Mouse (Mus musculus) embryonic facial prominence, embryonic 10.5 days (tissue): ENCODE measurements at regions not wholly inside any gene's neighbourhood (a gene's known extent, or its start where the extent isn't known, plus 50 kb on each side); places are given as distances from the start of the nearest gene placed in this dataset.

Experiments used
- DNase-seq: peaks from one replicate; pipeline ENCODE4 v3.0.0-alpha.2; 2017; ENCODE audit warnings: low spot score
- H3K27ac ChIP-seq: fragments of 300-500 bp; sonication (generic); replicated peaks from 2 replicates; pipeline ENCODE4 v1.5.1; 2016; ENCODE audit warnings: mild to moderate bottlenecking
- H3K27me3 ChIP-seq: fragments of 300-500 bp; sonication (generic); replicated peaks from 2 replicates; pipeline ENCODE4 v1.6.1; 2016; ENCODE audit warnings: low read depth, mild to moderate bottlenecking; ENCODE audit not compliant: poor library complexity, severe bottlenecking
- H3K36me3 ChIP-seq: fragments of 300-500 bp; sonication (generic); replicated peaks from 2 replicates; pipeline ENCODE4 v1.6.1; 2016; ENCODE audit warnings: mild to moderate bottlenecking, moderate library complexity
- H3K4me1 ChIP-seq: fragments of 300-500 bp; sonication (generic); 2 replicates; pipeline ENCODE4 v1.6.1; 2016
- H3K4me3 ChIP-seq: fragments of 300-500 bp; sonication (generic); 2 replicates; pipeline ENCODE4 v1.5.1; 2016; ENCODE audit warnings: mild to moderate bottlenecking, moderate library complexity
- H3K9me3 ChIP-seq: fragments of 300-500 bp; sonication (generic); 2 replicates; pipeline ENCODE4 v1.6.1; 2016; ENCODE audit warnings: mild to moderate bottlenecking
- WGBS: fragments of 180-500 bp; shearing (Covaris S2); methylation state at CpG from one replicate; pipeline ENCODE4 v1.1.7; 2016; 5-methylcytosine and 5-hydroxymethylcytosine counted together

DNA sequence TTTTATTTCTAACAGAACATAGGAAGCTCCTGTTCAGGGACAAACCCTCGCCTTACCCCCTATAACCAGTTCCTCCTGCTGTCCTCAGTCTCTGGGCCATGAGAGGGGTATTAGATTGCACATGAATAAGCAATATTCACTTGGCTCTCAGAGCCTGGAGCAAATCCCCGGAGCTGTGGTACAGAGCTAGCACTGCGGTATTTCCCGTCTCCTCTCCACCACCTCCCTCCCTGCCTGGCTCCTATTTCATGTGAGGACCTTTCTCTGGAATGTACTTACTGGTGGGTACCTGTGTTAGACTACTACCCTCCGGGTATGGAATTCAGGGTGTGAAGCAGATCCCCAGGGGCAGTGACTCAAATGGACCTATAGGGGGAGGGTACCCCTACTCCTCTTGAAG, 206.9 kb upstream of the Cadm1 start:
- peak; percentile 32 for DNase-seq
- WGBS: 40% methylated on average over 5 of the region's 5 CpGs
- H3K9me3 ChIP-seq: no peaks in the 10 kb centered on the region
- no peak overlapping the region for H3K4me3 ChIP-seq
- no peaks in the 10 kb centered on the region for H3K36me3 ChIP-seq
- peaks cover 24% of the 10 kb centered on the region; the same call in 1 of the 2 replicates for H3K27me3 ChIP-seq
- peaks cover 53% of the 10 kb centered on the region for H3K4me1 ChIP-seq
- H3K27ac ChIP-seq: peak overlapping the region; percentile 35; the same call in 1 of the 2 replicates

DNA sequence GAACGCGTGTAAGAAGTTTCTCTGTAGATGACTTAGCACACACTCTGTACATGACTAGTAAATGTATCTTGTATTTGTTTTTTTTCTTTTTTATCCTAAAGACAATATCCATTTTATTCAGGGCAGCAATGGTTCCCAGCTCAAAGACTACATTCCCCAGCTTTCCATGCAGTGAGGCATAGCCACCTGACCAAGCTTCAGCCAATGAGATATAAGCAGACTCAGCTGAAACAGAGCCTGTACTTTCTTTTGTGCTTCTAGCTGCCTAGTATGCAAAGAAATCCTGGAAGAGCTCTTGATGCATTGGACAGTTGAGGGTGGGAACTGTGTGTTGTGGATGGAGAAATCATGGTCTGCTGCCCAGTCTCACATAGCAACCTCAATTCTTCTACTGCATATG, 202.4 kb upstream of the Cadm1 start:
- Histone ChIP-seq H3K4me1 (peaks cover 48% of the 10 kb centered on the region), H3K9me3 (no peaks in the 10 kb centered on the region), H3K4me3 (no peak overlapping the region), H3K27ac (no peak overlapping the region), H3K27me3 (peaks cover 17% of the 10 kb centered on the region; the same call in 1 of the 2 replicates), H3K36me3 (no peaks in the 10 kb centered on the region)
- WGBS: 97% methylated on average over 2 of the region's 2 CpGs
- no peak for DNase-seq

DNA sequence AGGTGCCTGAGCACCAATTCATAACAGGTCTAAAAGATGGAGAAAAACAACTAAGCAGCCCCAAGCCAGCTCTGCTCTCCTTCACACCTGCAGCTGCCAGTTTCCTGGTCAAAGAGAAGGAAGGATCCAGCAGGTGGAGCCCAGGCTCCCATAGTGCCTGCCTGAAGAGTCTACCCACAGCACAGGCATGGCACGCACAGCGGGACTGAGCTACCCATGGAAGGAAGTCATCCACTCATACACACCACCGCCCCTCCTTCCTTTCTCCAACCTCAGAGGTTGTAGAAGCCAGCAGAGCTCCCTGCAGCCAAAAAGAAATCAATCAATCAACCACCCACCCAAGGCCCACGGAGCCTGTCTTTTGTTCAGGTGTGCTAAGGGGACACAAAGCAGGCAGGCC, 197.0 kb upstream of the Cadm1 start:
- Histone ChIP-seq H3K36me3 (no peaks in the 10 kb centered on the region), H3K9me3 (no peaks in the 10 kb centered on the region), H3K27ac (no peak overlapping the region), H3K4me3 (no peak overlapping the region), H3K4me1 (peaks cover 38% of the 10 kb centered on the region), H3K27me3 (peaks cover 32% of the 10 kb centered on the region)
- 64% methylated on average over 4 of the region's 4 CpGs for WGBS
- DNase-seq: no peak

DNA sequence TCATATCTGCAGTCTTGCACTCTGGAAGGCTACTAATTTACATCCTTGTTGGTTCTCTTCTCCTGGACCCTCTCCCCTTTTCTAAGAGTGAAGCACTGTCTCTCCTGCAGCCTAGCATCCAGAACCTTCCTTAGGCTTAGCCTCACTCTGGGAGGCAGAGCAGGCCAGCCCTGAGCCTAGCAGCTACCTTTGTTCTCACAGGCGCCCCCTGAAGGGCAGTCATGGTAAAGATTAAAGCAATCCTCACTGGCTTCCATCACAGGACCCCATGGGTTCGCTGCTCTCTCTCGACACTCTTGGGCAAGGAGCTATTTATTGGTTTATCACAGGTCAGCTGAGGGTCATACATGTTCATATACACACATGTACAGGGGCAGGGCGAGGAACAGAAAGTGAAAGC, 191.8 kb upstream of the Cadm1 start:
- no peak overlapping the region for H3K4me3 ChIP-seq
- H3K27me3 ChIP-seq: peaks cover 37% of the 10 kb centered on the region
- H3K36me3 ChIP-seq: no peaks in the 10 kb centered on the region
- DNase-seq: no peak
- no peak overlapping the region for H3K27ac ChIP-seq
- WGBS: 59% methylated on average over 4 of the region's 4 CpGs
- peaks cover 25% of the 10 kb centered on the region for H3K4me1 ChIP-seq
- no peaks in the 10 kb centered on the region for H3K9me3 ChIP-seq

DNA sequence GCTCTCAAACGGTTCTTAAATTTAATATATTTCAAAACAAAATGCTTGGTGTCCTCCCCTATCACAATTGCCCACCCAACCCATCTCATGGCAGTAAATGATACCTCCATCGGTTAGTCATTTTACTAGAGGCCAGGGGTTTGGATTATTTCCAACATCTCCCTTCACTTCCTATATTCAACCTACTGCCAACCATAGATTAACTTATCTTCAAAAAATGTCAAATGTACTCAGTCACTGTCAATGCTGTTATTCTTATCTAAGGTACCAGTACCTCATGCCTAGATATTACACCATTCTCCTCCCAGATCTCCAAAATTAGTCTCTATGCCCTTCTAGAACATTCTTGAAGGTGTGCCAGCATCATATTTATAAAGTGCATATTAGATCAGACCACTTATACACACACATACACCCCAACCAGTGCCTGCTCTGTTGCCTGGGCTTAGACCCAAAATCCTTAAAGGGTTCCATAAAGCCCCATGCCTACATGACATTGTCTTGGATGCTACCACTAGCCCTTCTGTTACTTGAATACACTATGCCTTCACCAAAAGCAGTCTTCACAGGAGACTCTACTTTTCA, 183.4 kb upstream of the Cadm1 start:
- Histone ChIP-seq H3K9me3 (no peaks in the 10 kb centered on the region), H3K4me3 (no peak overlapping the region), H3K27me3 (peaks cover 58% of the 10 kb centered on the region), H3K36me3 (no peaks in the 10 kb centered on the region), H3K27ac (no peak overlapping the region), H3K4me1 (peaks cover 17% of the 10 kb centered on the region)
- DNase-seq: no peak
- WGBS: 84% methylated on average over 2 of the region's 2 CpGs

DNA sequence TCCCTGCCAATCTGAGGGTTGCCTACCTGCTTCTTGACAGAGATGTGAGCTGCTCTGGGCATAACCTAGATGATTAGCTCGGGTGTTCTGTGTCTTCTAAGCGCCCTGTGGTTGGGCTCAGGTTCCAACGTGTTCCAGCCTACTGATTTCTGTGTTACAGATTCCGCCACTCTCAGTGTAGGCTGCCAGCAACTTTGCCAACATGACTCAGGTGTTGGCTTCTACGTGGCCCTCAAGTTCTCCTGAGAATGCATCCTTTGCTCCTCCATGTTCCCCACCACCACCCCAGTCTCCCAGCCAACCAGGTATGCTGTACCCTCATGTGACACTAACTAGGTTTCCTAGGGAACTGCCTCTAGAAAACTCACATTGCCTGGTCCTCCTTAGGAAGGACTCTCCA, 179.7 kb upstream of the Cadm1 start:
- WGBS: 72% methylated on average over 5 of the region's 5 CpGs
- H3K36me3 ChIP-seq: no peaks in the 10 kb centered on the region

DNA sequence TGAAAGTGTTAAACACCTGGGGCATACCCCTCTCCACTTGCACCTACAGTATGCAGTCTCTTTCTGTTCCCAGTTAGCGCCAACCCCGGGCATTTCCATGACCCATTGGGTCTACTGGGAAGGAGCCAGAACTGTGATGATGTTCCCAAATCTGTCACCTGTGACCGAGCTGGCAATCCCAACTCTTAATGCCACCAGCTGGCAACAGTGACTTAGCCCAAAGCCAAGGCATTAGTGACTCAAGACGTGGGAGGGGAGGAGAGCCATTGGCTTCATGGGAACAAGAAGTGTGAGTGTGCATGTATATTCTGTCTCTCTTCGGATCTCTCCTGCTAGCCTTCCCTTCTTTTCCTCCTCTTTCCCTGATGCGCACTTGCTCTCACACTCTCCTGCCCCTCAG, 178.9 kb upstream of the Cadm1 start:
- Histone ChIP-seq H3K4me3 (no peak overlapping the region), H3K9me3 (no peaks in the 10 kb centered on the region), H3K36me3 (no peaks in the 10 kb centered on the region), H3K27me3 (peaks cover 59% of the 10 kb centered on the region), H3K4me1 (peaks cover 52% of the 10 kb centered on the region), H3K27ac (no peak overlapping the region)
- no peak for DNase-seq
- 71% methylated on average over 6 of the region's 6 CpGs for WGBS

More for the DNA sequence above, 179.7 kb upstream of the Cadm1 start:
- H3K27me3 ChIP-seq: peaks cover 60% of the 10 kb centered on the region
- H3K4me1 ChIP-seq: peaks cover 52% of the 10 kb centered on the region
- H3K27ac ChIP-seq: no peak overlapping the region
- no peaks in the 10 kb centered on the region for H3K9me3 ChIP-seq
- DNase-seq: no peak
- no peak overlapping the region for H3K4me3 ChIP-seq

DNA sequence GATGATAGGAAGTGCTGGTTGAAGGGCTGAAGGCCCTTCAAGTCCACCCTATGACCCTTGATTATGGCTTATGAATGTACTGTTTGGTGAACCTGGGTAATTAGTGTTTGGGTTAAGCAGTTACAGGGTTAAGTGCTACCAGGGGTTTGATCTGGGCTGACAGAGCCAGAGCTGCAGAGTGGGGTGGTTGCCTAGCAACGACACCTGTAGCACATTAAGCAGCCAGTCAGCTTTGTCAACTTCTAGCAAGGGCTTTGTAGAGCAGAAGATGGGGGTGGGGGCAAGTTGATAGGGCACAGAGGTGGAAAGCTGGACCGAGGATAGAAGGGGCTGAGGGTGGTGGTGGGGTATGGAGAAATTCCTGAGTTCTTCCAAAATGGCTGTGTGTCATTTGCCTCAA, 177.0 kb upstream of the Cadm1 start:
- H3K36me3 ChIP-seq: no peaks in the 10 kb centered on the region
- H3K4me1 ChIP-seq: peaks cover 56% of the 10 kb centered on the region
- peaks cover 58% of the 10 kb centered on the region for H3K27me3 ChIP-seq
- peak overlapping the region; percentile 30; the same call in 1 of the 2 replicates for H3K4me3 ChIP-seq
- 11% methylated on average over 2 of the region's 2 CpGs for WGBS
- DNase-seq: peak; percentile 87
- H3K9me3 ChIP-seq: no peaks in the 10 kb centered on the region
- peak overlapping the region; percentile 76 for H3K27ac ChIP-seq

DNA sequence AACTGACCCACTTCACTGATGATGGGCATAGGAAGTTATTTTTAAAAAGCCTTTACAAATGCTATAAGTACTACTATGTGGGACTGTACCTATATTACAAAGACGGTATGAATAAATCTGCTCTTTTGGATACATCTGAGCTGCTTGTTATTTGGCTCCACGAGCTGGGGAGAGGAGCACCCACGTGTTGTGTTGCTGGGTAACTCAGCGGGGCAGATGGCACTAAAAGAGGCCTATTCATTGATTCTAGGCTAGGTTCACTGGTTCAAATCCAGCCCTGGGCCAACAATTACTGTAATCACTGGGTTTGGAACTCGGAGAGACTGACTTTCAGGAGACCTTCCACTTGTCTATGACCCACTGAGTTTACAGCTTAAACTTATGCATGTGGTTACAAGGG, 176.0 kb upstream of the Cadm1 start:
- Histone ChIP-seq H3K4me1 (peaks cover 65% of the 10 kb centered on the region), H3K27ac (peak overlapping the region; percentile 14; the same call in 1 of the 2 replicates), H3K9me3 (no peaks in the 10 kb centered on the region), H3K36me3 (no peaks in the 10 kb centered on the region), H3K4me3 (no peak overlapping the region), H3K27me3 (peaks cover 60% of the 10 kb centered on the region)
- 76% methylated on average over 5 of the region's 5 CpGs for WGBS
- no peak for DNase-seq

DNA sequence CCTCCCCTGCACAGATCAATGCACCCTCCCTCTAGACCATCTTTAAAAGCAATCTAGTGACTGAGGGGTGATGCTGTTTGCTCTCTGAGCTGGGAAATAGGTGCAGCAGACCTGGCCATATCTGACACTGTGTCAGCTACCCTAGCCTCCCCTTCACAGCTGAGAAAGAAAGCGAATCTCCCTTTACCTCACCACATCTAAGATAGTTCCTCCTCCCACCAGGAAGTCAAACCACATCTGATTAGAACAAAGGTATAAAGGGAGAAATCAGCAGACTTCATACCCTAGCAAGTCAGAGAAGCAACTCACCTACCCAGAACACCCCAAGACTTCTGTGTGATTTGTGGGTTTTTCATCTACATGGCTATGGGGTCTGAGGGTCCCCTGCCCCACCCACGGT, 175.6 kb upstream of the Cadm1 start:
- no peaks in the 10 kb centered on the region for H3K9me3 ChIP-seq
- peaks cover 66% of the 10 kb centered on the region for H3K4me1 ChIP-seq
- H3K4me3 ChIP-seq: no peak overlapping the region
- no peaks in the 10 kb centered on the region for H3K36me3 ChIP-seq
- peaks cover 58% of the 10 kb centered on the region for H3K27me3 ChIP-seq
- no peak for DNase-seq
- 0 out of 2 replicates have a peak overlapping the region, but pooled peaks have one; percentile 14 for H3K27ac ChIP-seq
- WGBS: 93% methylated on average over 2 of the region's 2 CpGs

DNA sequence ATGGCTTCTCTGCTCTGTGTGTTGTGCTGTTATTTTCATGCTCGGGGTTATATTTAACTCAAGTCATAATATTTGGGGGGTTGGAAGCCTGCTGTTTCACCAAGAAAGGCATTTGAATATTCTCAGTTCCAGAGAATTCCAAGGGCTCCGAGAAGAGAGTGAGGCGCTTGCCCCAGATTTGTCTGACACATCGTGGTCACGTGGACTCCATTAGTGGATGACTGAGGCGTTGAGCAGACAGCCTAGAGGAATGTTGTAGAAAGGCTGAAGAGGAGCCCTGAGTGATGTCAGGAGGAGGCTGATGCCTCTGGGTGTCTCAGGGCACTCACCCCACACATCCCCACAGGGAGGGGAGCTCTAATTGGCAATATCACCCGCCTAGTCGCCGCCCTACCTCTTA, 175.1 kb upstream of the Cadm1 start:
- H3K9me3 ChIP-seq: no peaks in the 10 kb centered on the region
- no peak for DNase-seq
- H3K36me3 ChIP-seq: no peaks in the 10 kb centered on the region
- 85% methylated on average over 9 of the region's 9 CpGs for WGBS
- H3K4me1 ChIP-seq: peaks cover 66% of the 10 kb centered on the region
- no peak overlapping the region for H3K27ac ChIP-seq
- H3K4me3 ChIP-seq: no peak overlapping the region
- H3K27me3 ChIP-seq: peaks cover 54% of the 10 kb centered on the region

DNA sequence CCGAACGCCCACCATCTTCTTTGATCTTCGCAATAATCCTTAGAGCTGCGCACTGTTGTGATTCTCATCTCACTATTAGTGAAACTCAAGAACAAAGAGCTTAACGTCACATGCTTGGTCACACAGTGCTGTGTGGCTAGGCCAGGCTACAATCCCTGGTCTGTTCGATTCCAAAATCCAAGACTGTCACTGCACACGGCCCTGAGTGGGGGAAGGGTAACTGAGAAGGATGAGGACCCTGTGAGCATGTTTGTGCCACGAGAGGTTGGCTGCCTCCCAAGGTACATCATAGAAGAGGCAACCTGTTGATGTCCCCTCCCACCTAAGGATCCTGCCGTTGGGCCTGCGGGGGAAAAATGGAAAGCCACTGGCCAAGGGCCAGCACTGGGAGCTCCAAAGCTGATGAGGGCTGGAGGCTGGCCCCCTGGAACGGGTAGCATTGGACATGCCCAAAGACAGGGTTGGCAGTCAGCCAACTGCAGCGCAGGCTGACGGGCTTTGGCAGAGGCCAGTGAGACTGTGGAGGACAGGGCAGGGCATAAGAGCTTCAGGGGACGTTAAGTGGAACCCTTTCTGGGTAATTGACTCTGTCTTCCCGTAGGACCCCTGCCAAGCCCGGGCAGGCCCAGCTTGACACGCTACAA, 172.1 kb upstream of the Cadm1 start:
- no peaks in the 10 kb centered on the region for H3K9me3 ChIP-seq
- peak overlapping the region; percentile 52 for H3K27ac ChIP-seq
- DNase-seq: peak; percentile 37
- peaks cover 57% of the 10 kb centered on the region for H3K27me3 ChIP-seq
- H3K4me3 ChIP-seq: no peak overlapping the region
- H3K4me1 ChIP-seq: peaks cover 51% of the 10 kb centered on the region
- no peaks in the 10 kb centered on the region for H3K36me3 ChIP-seq
- WGBS: 82% methylated on average over 17 of the region's 17 CpGs

DNA sequence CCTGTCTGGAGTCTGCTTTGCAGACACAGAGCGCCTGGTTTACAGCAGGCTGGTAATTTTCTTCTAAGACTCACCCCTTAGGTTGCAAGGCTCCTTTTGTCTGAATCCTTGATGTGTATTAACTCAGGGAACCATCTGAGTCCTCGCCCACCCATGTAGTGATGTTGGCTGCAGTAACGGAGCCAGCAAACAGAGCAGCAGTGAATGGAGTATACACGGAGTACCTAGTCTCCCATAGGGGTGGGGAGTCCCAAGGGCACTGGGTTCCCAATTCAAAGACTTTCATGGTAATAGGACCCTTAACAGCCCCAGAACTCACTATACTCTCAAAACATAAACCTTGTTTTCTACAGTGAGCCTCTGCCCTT, 171.6 kb upstream of the Cadm1 start:
- Histone ChIP-seq H3K4me1 (peaks cover 51% of the 10 kb centered on the region), H3K4me3 (no peak overlapping the region), H3K36me3 (no peaks in the 10 kb centered on the region), H3K27me3 (peaks cover 62% of the 10 kb centered on the region), H3K27ac (peak overlapping the region; percentile 52), H3K9me3 (no peaks in the 10 kb centered on the region)
- DNase-seq: no peak
- 79% methylated on average over 4 of the region's 4 CpGs for WGBS
